Mouse (Mus musculus) liver, embryonic 14.5 days (tissue): ENCODE measurements around the gene Gga1.

Experiments
- CTCF ChIP-seq: IDR thresholded peaks from 2 replicates; pipeline ENCODE4 v1.5.1; 2016; ENCODE audit warnings: antibody characterized with exemption, low read depth, control low read depth
- EP300 ChIP-seq: IDR thresholded peaks from 2 replicates; pipeline ENCODE4 v1.6.1; 2016; ENCODE audit warnings: antibody characterized with exemption, low read depth

- TF ChIP-seq CTCF (no peak), EP300 (no peak)
Observed at GRCm38 (mm10) chr15:78936403-78936802, 59.4 kb downstream of the Gga1 start.
